Mouse (Mus musculus) myocyte (in vitro differentiated cells): ENCODE data around the gene Zdhhc20. TPM values are rescaled to one million over a fixed set of nuclear protein-coding genes. Genes with fewer than 3 reads are reported as not detected.

Source experiments
- H3K27me3 ChIP-seq: one replicate; pipeline ENCODE4 v1.6.1; 2011; ENCODE audit not compliant: control insufficient read depth, insufficient read depth, insufficient read length
- H3K36me3 ChIP-seq: one replicate; pipeline ENCODE4 v1.6.1; 2011; ENCODE audit not compliant: control insufficient read depth, insufficient read depth
- H3K4me2 ChIP-seq: one replicate; pipeline ENCODE4 v1.6.1; 2011; ENCODE audit warnings: low read depth, control low read depth
- H3K4me3 ChIP-seq: one replicate; pipeline ENCODE4 v1.5.1; 2011; ENCODE audit warnings: mild to moderate bottlenecking, control low read depth, moderate library complexity
- H3K79me2 ChIP-seq: one replicate; pipeline ENCODE4 v1.6.1; 2011; ENCODE audit not compliant: control insufficient read depth, insufficient read depth
- H3ac ChIP-seq: one replicate; pipeline ENCODE4 v1.6.1; 2011; ENCODE audit not compliant: control insufficient read depth, insufficient read length
- CEBPB ChIP-seq: IDR thresholded peaks from 2 replicates; pipeline ENCODE4 v1.6.1; 2011; ENCODE audit warnings: mild to moderate bottlenecking, moderate library complexity; ENCODE audit not compliant: poor library complexity, insufficient read depth, severe bottlenecking
- E2F4 ChIP-seq: IDR thresholded peaks from one replicate; pipeline ENCODE4 v1.6.1; 2011; ENCODE audit warnings: mild to moderate bottlenecking, control low read depth, moderate library complexity; ENCODE audit not compliant: insufficient read depth
- MAX ChIP-seq: IDR thresholded peaks from one replicate; pipeline ENCODE4 v1.6.1; 2011; ENCODE audit warnings: low read depth, mild to moderate bottlenecking, control low read depth
- MYOD1 ChIP-seq, 3 experiments: IDR thresholded peaks; one replicate each; pipeline ENCODE4 v1.6.1; 2011; ENCODE audit warnings: control low read depth in 2 of 3, low read depth in 2 of 3, mild to moderate bottlenecking in 2 of 3, moderate library complexity in 1 of 3; ENCODE audit not compliant: insufficient read length in 2 of 3, control insufficient read depth in 1 of 3
- MYOG ChIP-seq, 3 experiments: IDR thresholded peaks; one replicate each; pipeline ENCODE4 v1.6.1; 2011; ENCODE audit warnings: control low read depth in 2 of 3, low read depth in 2 of 3, mild to moderate bottlenecking in 2 of 3; ENCODE audit not compliant: insufficient read length in 2 of 3, control insufficient read depth in 1 of 3, insufficient read depth in 1 of 3
- POLR2A ChIP-seq: IDR thresholded peaks from one replicate; pipeline ENCODE4 v1.6.1; 2011; ENCODE audit warnings: low read depth, mild to moderate bottlenecking, control low read depth, moderate library complexity; ENCODE audit not compliant: insufficient read length
- POLR2AphosphoS2 ChIP-seq: IDR thresholded peaks from one replicate; pipeline ENCODE4 v1.6.1; 2011; ENCODE audit warnings: low read depth, control low read depth; ENCODE audit not compliant: insufficient read length
- REST ChIP-seq: IDR thresholded peaks from one replicate; pipeline ENCODE4 v1.6.1; 2011; ENCODE audit warnings: mild to moderate bottlenecking, control low read depth, moderate library complexity; ENCODE audit not compliant: insufficient read depth, insufficient read length
- SRF ChIP-seq: IDR thresholded peaks from one replicate; pipeline ENCODE4 v1.6.1; 2011; ENCODE audit warnings: low read depth; ENCODE audit not compliant: control insufficient read depth, insufficient read length
- TCF12 ChIP-seq: IDR thresholded peaks from one replicate; pipeline ENCODE4 v1.6.1; 2011; ENCODE audit warnings: mild to moderate bottlenecking, control low read depth; ENCODE audit not compliant: poor library complexity, insufficient read depth, severe bottlenecking
- TCF3 ChIP-seq: IDR thresholded peaks from one replicate; pipeline ENCODE4 v1.6.1; 2011; ENCODE audit warnings: low read depth, control low read depth; ENCODE audit not compliant: insufficient read length
- USF1 ChIP-seq: IDR thresholded peaks from one replicate; pipeline ENCODE4 v1.6.1; 2011; ENCODE audit warnings: low read depth, mild to moderate bottlenecking, control low read depth, moderate library complexity
- polyA plus RNA-seq: library from polyadenylated mRNA; unstranded; fragments of >200 nt; fragmentation: generic; extraction: Trizol; gene quantifications from one replicate; pipeline ENCODE4 v1.2.1, GENCODE M21; 2012; ENCODE audit warnings: missing spikeins

Gene Zdhhc20
- polyA plus RNA-seq, 1 experiment: 9.6 TPM

GRCm38 (mm10) chr14:57911316-57911715, 21.2 kb upstream of the Zdhhc20 start:
- Histone ChIP-seq H3K4me3 (no peak overlapping the region), H3K79me2 (no peaks in the 10 kb centered on the region), H3ac (no peak overlapping the region), H3K4me2 (no peak overlapping the region), H3K27me3 (no peaks in the 10 kb centered on the region), H3K36me3 (peaks cover 5% of the 10 kb centered on the region)
- no peak for TF ChIP-seq MAX
- TF ChIP-seq SRF: no peak

DNA sequence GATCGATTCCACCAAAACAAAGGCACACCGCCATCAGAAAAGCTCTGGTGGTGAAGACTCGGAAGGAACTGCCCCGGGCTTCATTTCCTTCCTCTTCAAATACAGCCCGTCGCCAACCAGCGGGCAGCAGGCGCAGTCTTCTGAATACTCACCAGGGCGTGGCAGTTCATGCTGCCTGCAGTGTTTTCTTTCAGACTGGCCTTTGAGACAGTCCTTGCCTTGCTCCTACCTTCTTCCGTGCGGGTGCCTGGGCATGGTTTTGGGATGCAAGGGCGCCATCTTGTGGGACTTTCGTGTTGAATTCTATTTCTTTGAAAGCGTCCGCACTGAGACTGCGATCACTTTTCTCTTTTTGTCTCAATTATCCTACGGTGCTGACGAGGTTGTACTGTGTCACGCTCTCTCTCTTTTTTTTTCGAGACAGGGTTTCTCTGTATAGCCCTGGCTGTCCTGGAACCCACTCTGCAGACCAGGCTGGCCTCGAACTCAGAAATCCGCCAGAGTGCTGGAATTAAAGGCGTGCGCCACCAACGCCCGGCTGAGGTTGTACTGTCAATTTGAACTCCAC, 20.5 kb upstream of the Zdhhc20 start:
- no peak overlapping the region for H3ac ChIP-seq
- H3K27me3 ChIP-seq: no peaks in the 10 kb centered on the region
- H3K79me2 ChIP-seq: no peaks in the 10 kb centered on the region
- peaks cover 3% of the 10 kb centered on the region for H3K36me3 ChIP-seq
- TF ChIP-seq MAX (no peak), E2F4 (no peak), TCF12 (no peak), REST (no peak), TCF3 (no peak), MYOD1 (IDR thresholded peaks at IDR 0.05; ENCODE audit: control insufficient read depth in 1 of 3, insufficient read length in 2 of 3, low read depth in 2 of 3) (no peak), POLR2A (no peak), CEBPB (no peak), SRF (no peak), USF1 (no peak), MYOG (IDR thresholded peaks at IDR 0.05; ENCODE audit: control insufficient read depth in 1 of 3, insufficient read depth in 1 of 3, insufficient read length in 2 of 3, low read depth in 2 of 3) (no peak), POLR2AphosphoS2 (no peak)
- H3K4me3 ChIP-seq: no peak overlapping the region
- peak overlapping the region; percentile 62 for H3K4me2 ChIP-seq

- Histone ChIP-seq H3K27me3 (no peaks in the 10 kb centered on the region), H3K4me3 (no peak overlapping the region), H3K4me2 (no peak overlapping the region), H3ac (no peak overlapping the region), H3K36me3 (no peaks in the 10 kb centered on the region), H3K79me2 (no peaks in the 10 kb centered on the region)
- TF ChIP-seq USF1 (no peak), TCF12 (no peak), SRF (no peak), MAX (no peak), MYOG (IDR thresholded peaks at IDR 0.05; ENCODE audit: control insufficient read depth in 1 of 3, insufficient read depth in 1 of 3, insufficient read length in 2 of 3, low read depth in 2 of 3) (no peak), POLR2AphosphoS2 (no peak), REST (no peak), MYOD1 (IDR thresholded peaks at IDR 0.05; ENCODE audit: control insufficient read depth in 1 of 3, insufficient read length in 2 of 3, low read depth in 2 of 3) (no peak), CEBPB (no peak), TCF3 (no peak), E2F4 (no peak)
Observed at GRCm38 (mm10) chr14:57909297-57909696, 19.2 kb upstream of the Zdhhc20 start.

DNA sequence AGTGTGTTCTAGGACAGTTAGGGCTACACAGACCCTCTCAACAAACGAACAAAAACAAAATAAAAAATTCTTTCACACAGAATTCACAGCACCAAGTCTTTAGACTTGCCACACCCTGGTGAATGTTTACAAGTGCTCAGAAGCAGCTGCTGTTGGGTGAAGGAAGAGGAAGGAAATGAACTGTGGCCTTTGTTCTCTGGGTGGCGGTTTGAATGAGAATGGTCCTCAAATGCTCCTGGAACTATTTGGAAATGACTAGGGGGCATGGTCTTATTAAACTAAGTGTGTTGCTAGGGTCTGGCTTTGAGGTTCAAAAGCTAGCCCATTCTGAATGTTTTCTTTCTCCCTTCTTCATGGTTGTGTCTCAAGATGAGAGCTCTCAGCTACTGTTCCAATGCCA, 18.4 kb upstream of the Zdhhc20 start:
- TF ChIP-seq TCF3 (no peak), REST (no peak), POLR2AphosphoS2 (no peak), E2F4 (no peak), MAX (no peak)

GRCm38 (mm10) chr14:57901998-57902397, 11.9 kb upstream of the Zdhhc20 start:
- Histone ChIP-seq H3K36me3 (no peaks in the 10 kb centered on the region), H3ac (no peak overlapping the region), H3K4me3 (no peak overlapping the region), H3K4me2 (no peak overlapping the region), H3K27me3 (no peaks in the 10 kb centered on the region), H3K79me2 (no peaks in the 10 kb centered on the region)
- no peak for TF ChIP-seq TCF3
- no peak for TF ChIP-seq MAX
- TF ChIP-seq POLR2AphosphoS2: no peak
- no peak for TF ChIP-seq MYOG (IDR thresholded peaks at IDR 0.05; ENCODE audit: control insufficient read depth in 1 of 3, insufficient read depth in 1 of 3, insufficient read length in 2 of 3, low read depth in 2 of 3)
- TF ChIP-seq POLR2A: no peak
- no peak for TF ChIP-seq MYOD1 (IDR thresholded peaks at IDR 0.05; ENCODE audit: control insufficient read depth in 1 of 3, insufficient read length in 2 of 3, low read depth in 2 of 3)
- TF ChIP-seq REST: no peak
- TF ChIP-seq E2F4: no peak
- TF ChIP-seq TCF12: no peak
- TF ChIP-seq SRF: no peak
- TF ChIP-seq USF1: no peak
- no peak for TF ChIP-seq CEBPB

More for the DNA sequence above, 18.4 kb upstream of the Zdhhc20 start:
- Histone ChIP-seq H3K4me2 (no peak overlapping the region), H3K4me3 (no peak overlapping the region), H3ac (no peak overlapping the region), H3K36me3 (no peaks in the 10 kb centered on the region), H3K27me3 (no peaks in the 10 kb centered on the region), H3K79me2 (no peaks in the 10 kb centered on the region)
